Mouse (Mus musculus) retina, embryonic 14.5 days (tissue): ENCODE results near the gene Dnah8.

Experiments
- DNase-seq: peaks from one replicate; pipeline ENCODE4 v3.0.0-alpha.2; 2015; ENCODE audit warnings: low spot score

The Dnah8 gene

GRCm38 (mm10) chr17:30663170-30663569, 39.0 kb downstream of the Dnah8 start:
- no peak for DNase-seq

GRCm38 (mm10) chr17:30664856-30665255, 40.7 kb downstream of the Dnah8 start:
- no peak for DNase-seq

- no peak for DNase-seq
Observed at GRCm38 (mm10) chr17:30672556-30672955, 48.4 kb downstream of the Dnah8 start.

- DNase-seq = no peak
Observed at GRCm38 (mm10) chr17:30673023-30673422, 48.9 kb downstream of the Dnah8 start.

GRCm38 (mm10) chr17:30675021-30675740, 51.0 kb downstream of the Dnah8 start:
- no peak for DNase-seq

- no peak for DNase-seq
Observed at GRCm38 (mm10) chr17:30678523-30678922, 54.4 kb downstream of the Dnah8 start.

- DNase-seq = no peak
Observed at GRCm38 (mm10) chr17:30679612-30680011, 55.5 kb downstream of the Dnah8 start.

GRCm38 (mm10) chr17:30681604-30682003, 57.5 kb downstream of the Dnah8 start:
- DNase-seq = peak; percentile 75

GRCm38 (mm10) chr17:30690181-30690580, 66.0 kb downstream of the Dnah8 start:
- no peak for DNase-seq

- no peak for DNase-seq
Observed at GRCm38 (mm10) chr17:30691481-30691880, 67.3 kb downstream of the Dnah8 start.

GRCm38 (mm10) chr17:30694281-30694680, 70.1 kb downstream of the Dnah8 start:
- DNase-seq = no peak

GRCm38 (mm10) chr17:30714732-30715131, 90.6 kb downstream of the Dnah8 start:
- no peak for DNase-seq

GRCm38 (mm10) chr17:30718197-30718596, 94.0 kb downstream of the Dnah8 start:
- DNase-seq = no peak

GRCm38 (mm10) chr17:30719031-30719430, 94.9 kb downstream of the Dnah8 start:
- no peak for DNase-seq

- DNase-seq = no peak
Observed at GRCm38 (mm10) chr17:30727788-30728187, 103.6 kb downstream of the Dnah8 start.

GRCm38 (mm10) chr17:30732736-30733135, 108.6 kb downstream of the Dnah8 start:
- DNase-seq = no peak

GRCm38 (mm10) chr17:30734770-30735169, 110.6 kb downstream of the Dnah8 start:
- no peak for DNase-seq

- DNase-seq = no peak
Observed at GRCm38 (mm10) chr17:30735454-30735853, 111.3 kb downstream of the Dnah8 start.

- peak; percentile 81 for DNase-seq
Observed at GRCm38 (mm10) chr17:30737797-30738196, 113.6 kb downstream of the Dnah8 start.

GRCm38 (mm10) chr17:30739769-30740168, 115.6 kb downstream of the Dnah8 start:
- DNase-seq = no peak

- no peak for DNase-seq
Observed at GRCm38 (mm10) chr17:30743947-30744346, 119.8 kb downstream of the Dnah8 start.

GRCm38 (mm10) chr17:30746056-30747024, 122.2 kb downstream of the Dnah8 start:
- peak; percentile 84 for DNase-seq

- no peak for DNase-seq
Observed at GRCm38 (mm10) chr17:30749391-30749790, 125.2 kb downstream of the Dnah8 start.
